Mouse (Mus musculus) lung, embryonic 16.5 days (tissue): Measurements from ENCODE around the gene Slc2a13. TPM values are rescaled to one million over a fixed set of nuclear protein-coding genes. Genes with fewer than 3 reads are reported as not detected.

Experiments used
- ATAC-seq: fragments of 200-750 bp; cut with Nextera tagmentation; 2 replicates; pipeline ENCODE4 v1.8.0; 2017; ENCODE audit warnings: low read depth, mild to moderate bottlenecking, moderate library complexity
- H3K27ac ChIP-seq: fragments of 300-500 bp; sonication (generic); 2 replicates; pipeline ENCODE4 v1.5.1; 2014; ENCODE audit warnings: mild to moderate bottlenecking, control low read depth, low read length
- H3K27me3 ChIP-seq: fragments of 300-500 bp; sonication (generic); 2 replicates; pipeline ENCODE4 v1.6.1; 2014; ENCODE audit warnings: low read depth, low read length, mixed read lengths; ENCODE audit not compliant: control insufficient read depth, insufficient read depth
- H3K36me3 ChIP-seq: fragments of 300-500 bp; sonication (generic); 2 replicates; pipeline ENCODE4 v1.6.1; 2014; ENCODE audit warnings: low read length; ENCODE audit not compliant: control insufficient read depth, insufficient read depth
- H3K4me1 ChIP-seq: fragments of 300-500 bp; sonication (generic); replicated peaks from 2 replicates; pipeline ENCODE4 v1.6.1; 2014; ENCODE audit warnings: low read length, mixed read lengths; ENCODE audit not compliant: control insufficient read depth, insufficient read depth
- H3K4me2 ChIP-seq: fragments of 300-500 bp; sonication (generic); 2 replicates; pipeline ENCODE4 v1.6.1; 2014; ENCODE audit warnings: low read depth, low read length, control low read depth
- H3K4me3 ChIP-seq: fragments of 300-500 bp; sonication (generic); 2 replicates; pipeline ENCODE4 v1.5.1; 2014; ENCODE audit warnings: mild to moderate bottlenecking, low read length, control low read depth
- H3K9ac ChIP-seq: fragments of 300-500 bp; sonication (generic); 2 replicates; pipeline ENCODE4 v1.6.1; 2014; ENCODE audit warnings: low read length, control low read depth
- H3K9me3 ChIP-seq: fragments of 300-500 bp; sonication (generic); 2 replicates; pipeline ENCODE4 v1.6.1; 2016; ENCODE audit warnings: low read length; ENCODE audit not compliant: control insufficient read depth
- WGBS: fragments of 180-500 bp; shearing (Covaris S2); extraction: QIAGEN DNeasy Blood & Tissue Kit; methylation state at CpG from one replicate; pipeline ENCODE4 v1.1.7; 2014; 5-methylcytosine and 5-hydroxymethylcytosine counted together
- polyA plus RNA-seq: library from polyadenylated mRNA; unstranded; fragments of >200 nt; fragmentation: Nextera tagmentation; extraction: Ambion mirVana; gene quantifications from 2 replicates; pipeline ENCODE4 v1.2.1, GENCODE M21; 2015

Slc2a13 gene
- polyA plus RNA-seq, 1 experiment from 2014 or later, result 1.2 TPM

- under 1% methylated on average over 81 of the region's 91 CpGs for WGBS
- H3K4me1 ChIP-seq, result peaks cover under 1% of the 10 kb centered on the region; the same call in 1 of the 2 replicates
- H3K4me3 ChIP-seq, result peak overlapping the region; percentile 74
- H3K27me3 ChIP-seq, result peaks cover 10% of the 10 kb centered on the region
- H3K9ac ChIP-seq, result peak overlapping the region; percentile 73
- no peaks in the 10 kb centered on the region for H3K9me3 ChIP-seq
- H3K27ac ChIP-seq, result peak overlapping the region; percentile 71
- peak; percentile 89 for ATAC-seq
- no peaks in the 10 kb centered on the region for H3K36me3 ChIP-seq
- H3K4me2 ChIP-seq, result peak overlapping the region; percentile 94
Measured at GRCm38 (mm10) chr15:91572421-91573069, 516 bp downstream of the Slc2a13 start.

- H3K27me3 ChIP-seq, result peaks cover 10% of the 10 kb centered on the region
- H3K27ac ChIP-seq, result no peak overlapping the region
- no peaks in the 10 kb centered on the region for H3K36me3 ChIP-seq
- H3K4me2 ChIP-seq, result peak overlapping the region; percentile 94
- H3K4me3 ChIP-seq, result peak overlapping the region; percentile 74
- ATAC-seq, result no peak
- H3K9ac ChIP-seq, result peak overlapping the region; percentile 73
- H3K4me1 ChIP-seq, result no peaks in the 10 kb centered on the region
- 8% methylated on average over 8 of the region's 8 CpGs for WGBS
- H3K9me3 ChIP-seq, result no peaks in the 10 kb centered on the region
Measured at GRCm38 (mm10) chr15:91571981-91572380, 1.1 kb downstream of the Slc2a13 start.

- Histone ChIP-seq H3K27ac (no peak overlapping the region), H3K36me3 (no peaks in the 10 kb centered on the region), H3K9me3 (no peaks in the 10 kb centered on the region), H3K9ac (no peak overlapping the region), H3K4me1 (no peaks in the 10 kb centered on the region), H3K27me3 (peaks cover 10% of the 10 kb centered on the region), H3K4me3 (no peak overlapping the region), H3K4me2 (no peak overlapping the region)
- no peak for ATAC-seq
- 62% methylated on average over 8 of the region's 8 CpGs for WGBS
Measured at GRCm38 (mm10) chr15:91566784-91567183, 6.3 kb downstream of the Slc2a13 start.

GRCm38 (mm10) chr15:91565025-91565605 lies 7.9 kb downstream of the Slc2a13 start:
- no peaks in the 10 kb centered on the region for H3K9me3 ChIP-seq
- no peak overlapping the region for H3K4me2 ChIP-seq
- WGBS, result 90% methylated on average over 11 of the region's 11 CpGs
- H3K4me3 ChIP-seq, result no peak overlapping the region
- H3K36me3 ChIP-seq, result no peaks in the 10 kb centered on the region
- H3K4me1 ChIP-seq, result no peaks in the 10 kb centered on the region
- no peak for ATAC-seq
- H3K27ac ChIP-seq, result no peak overlapping the region
- no peaks in the 10 kb centered on the region for H3K27me3 ChIP-seq
- H3K9ac ChIP-seq, result no peak overlapping the region

- H3K27me3 ChIP-seq, result no peaks in the 10 kb centered on the region
- H3K4me3 ChIP-seq, result no peak overlapping the region
- 81% methylated on average over 6 of the region's 6 CpGs for WGBS
- H3K27ac ChIP-seq, result no peak overlapping the region
- H3K9me3 ChIP-seq, result no peaks in the 10 kb centered on the region
- H3K4me1 ChIP-seq, result no peaks in the 10 kb centered on the region
- H3K9ac ChIP-seq, result no peak overlapping the region
- ATAC-seq, result no peak
- no peak overlapping the region for H3K4me2 ChIP-seq
- H3K36me3 ChIP-seq, result no peaks in the 10 kb centered on the region
Measured at GRCm38 (mm10) chr15:91561728-91562127, 11.3 kb downstream of the Slc2a13 start.

GRCm38 (mm10) chr15:91555336-91555736 lies 17.7 kb downstream of the Slc2a13 start:
- Histone ChIP-seq H3K9ac (no peak overlapping the region), H3K27me3 (no peaks in the 10 kb centered on the region), H3K36me3 (no peaks in the 10 kb centered on the region), H3K4me2 (no peak overlapping the region), H3K4me1 (no peaks in the 10 kb centered on the region), H3K9me3 (no peaks in the 10 kb centered on the region), H3K27ac (no peak overlapping the region), H3K4me3 (no peak overlapping the region)
- no peak for ATAC-seq
- WGBS, result 85% methylated on average over 6 of the region's 6 CpGs

- Histone ChIP-seq H3K4me3 (no peak overlapping the region), H3K27me3 (no peaks in the 10 kb centered on the region), H3K27ac (no peak overlapping the region), H3K36me3 (no peaks in the 10 kb centered on the region), H3K4me1 (no peaks in the 10 kb centered on the region), H3K4me2 (no peak overlapping the region), H3K9me3 (no peaks in the 10 kb centered on the region), H3K9ac (no peak overlapping the region)
- no peak for ATAC-seq
- 64% methylated on average over 12 of the region's 12 CpGs for WGBS
Measured at GRCm38 (mm10) chr15:91548586-91549268, 24.3 kb downstream of the Slc2a13 start.

- H3K9me3 ChIP-seq, result no peaks in the 10 kb centered on the region
- no peaks in the 10 kb centered on the region for H3K36me3 ChIP-seq
- ATAC-seq, result no peak
- no peaks in the 10 kb centered on the region for H3K4me1 ChIP-seq
- no peak overlapping the region for H3K4me3 ChIP-seq
- WGBS, result 76% methylated on average over 4 of the region's 4 CpGs
- H3K27ac ChIP-seq, result no peak overlapping the region
- no peak overlapping the region for H3K4me2 ChIP-seq
- no peaks in the 10 kb centered on the region for H3K27me3 ChIP-seq
- H3K9ac ChIP-seq, result no peak overlapping the region
Measured at GRCm38 (mm10) chr15:91544586-91544985, 28.5 kb downstream of the Slc2a13 start.

- Histone ChIP-seq H3K27me3 (no peaks in the 10 kb centered on the region), H3K27ac (no peak overlapping the region), H3K9ac (no peak overlapping the region), H3K36me3 (no peaks in the 10 kb centered on the region), H3K4me2 (no peak overlapping the region), H3K4me1 (no peaks in the 10 kb centered on the region), H3K9me3 (no peaks in the 10 kb centered on the region), H3K4me3 (no peak overlapping the region)
- ATAC-seq, result no peak
Measured at GRCm38 (mm10) chr15:91538439-91538838, 34.6 kb downstream of the Slc2a13 start.
